Mouse (Mus musculus) stomach, postnatal 0 days (tissue): ENCODE measurements around the gene Lrrc8c.

Experiments used
- CTCF ChIP-seq: IDR thresholded peaks from 2 replicates; pipeline ENCODE4 v1.5.1; 2016; ENCODE audit warnings: antibody characterized with exemption, low read depth, mild to moderate bottlenecking, moderate library complexity
- EP300 ChIP-seq: optimal IDR thresholded peaks from 2 replicates; pipeline ENCODE3; 2016; ENCODE audit warnings: antibody characterized with exemption

DNA sequence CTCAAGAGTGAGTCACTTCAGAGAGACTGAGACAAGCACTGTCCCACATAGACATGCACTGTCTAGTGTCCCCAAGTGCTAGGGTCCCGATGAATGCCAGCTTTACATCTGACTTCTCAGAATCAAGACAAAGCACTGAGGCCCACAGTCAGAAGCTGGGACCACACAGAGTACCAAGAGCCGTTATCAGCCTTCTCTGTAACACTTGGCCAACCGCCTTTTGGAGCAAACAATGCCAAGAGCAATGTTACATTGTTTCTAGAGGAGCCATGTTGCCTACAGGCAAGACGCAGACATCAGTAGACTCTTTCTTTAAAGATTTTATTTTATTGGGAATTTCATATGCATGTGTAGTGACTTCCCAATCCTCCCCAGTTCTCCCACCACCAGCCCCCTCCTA is 73.2 kb downstream of the Lrrc8c start:
- TF ChIP-seq EP300 (no peak), CTCF (no peak)
